Mouse (Mus musculus) olfactory bulb, adult 2 months (tissue): ENCODE measurements around the gene Cfap43.

Experiments
- CTCF ChIP-seq: fragments of 200-500 bp; IDR thresholded peaks from 2 replicates; pipeline ENCODE4 v1.5.1; 2012; ENCODE audit warnings: low read depth, mild to moderate bottlenecking, low read length, moderate library complexity; ENCODE audit not compliant: insufficient read depth
- POLR2A ChIP-seq: fragments of 200-500 bp; IDR thresholded peaks from 2 replicates; pipeline ENCODE4 v1.6.1; 2012; ENCODE audit warnings: mild to moderate bottlenecking, low read depth, low read length, moderate library complexity; ENCODE audit not compliant: insufficient read depth

DNA sequence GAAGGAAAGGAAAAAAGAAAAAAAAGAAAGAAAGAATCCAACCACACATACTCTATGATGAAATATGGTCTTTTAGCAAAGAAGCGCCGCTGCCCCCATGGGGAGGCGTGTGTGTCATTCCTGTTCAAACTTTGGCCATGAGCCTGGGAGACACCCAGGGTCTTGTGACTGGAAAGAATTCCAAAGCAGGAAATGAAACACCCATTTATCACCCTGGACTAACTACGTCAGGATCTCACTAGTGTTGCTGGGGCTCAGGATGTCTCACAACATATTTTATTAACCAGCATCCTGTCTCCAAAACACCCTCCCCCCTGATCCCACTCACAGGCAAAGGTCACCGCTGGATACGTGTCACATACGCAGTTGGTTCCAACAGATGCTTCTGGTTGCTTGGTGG lies 32.5 kb downstream of the Cfap43 start:
- TF ChIP-seq CTCF (no peak), POLR2A (no peak)
